Mouse (Mus musculus) lung, embryonic 15.5 days (tissue): Measurements from ENCODE around the gene Ccn5. TPM values are rescaled to one million over a fixed set of nuclear protein-coding genes. Genes with fewer than 3 reads are reported as not detected.
A peak's percentile ranks its signal among the peaks of the same experiment; 100 is the strongest.

Source experiments
- ATAC-seq: fragments of 200-750 bp; cut with Nextera tagmentation; 2 replicates; pipeline ENCODE4 v1.8.0; 2017; ENCODE audit warnings: moderate number of reproducible peaks, borderline replicate concordance; ENCODE audit not compliant: low FRiP score, low TSS enrichment; ENCODE audit errors: extremely low read depth
- H3K27ac ChIP-seq: fragments of 300-500 bp; sonication (generic); 2 replicates; pipeline ENCODE4 v1.5.1; 2015; ENCODE audit warnings: moderate library complexity, mild to moderate bottlenecking, inconsistent platforms
- H3K27me3 ChIP-seq: fragments of 300-500 bp; sonication (generic); 2 replicates; pipeline ENCODE4 v1.6.1; 2015; ENCODE audit warnings: inconsistent platforms
- H3K36me3 ChIP-seq: fragments of 300-500 bp; sonication (generic); 2 replicates; pipeline ENCODE4 v1.6.1; 2015; ENCODE audit warnings: inconsistent platforms
- H3K4me1 ChIP-seq: fragments of 300-500 bp; sonication (generic); 2 replicates; pipeline ENCODE4 v1.6.1; 2015; ENCODE audit warnings: inconsistent platforms
- H3K4me2 ChIP-seq: fragments of 300-500 bp; sonication (generic); 2 replicates; pipeline ENCODE4 v1.6.1; 2015; ENCODE audit warnings: inconsistent platforms, mild to moderate bottlenecking, moderate library complexity
- H3K4me3 ChIP-seq: fragments of 300-500 bp; sonication (generic); 2 replicates; pipeline ENCODE4 v1.5.1; 2015; ENCODE audit warnings: mild to moderate bottlenecking, inconsistent platforms
- H3K9ac ChIP-seq: fragments of 300-500 bp; sonication (generic); 2 replicates; pipeline ENCODE4 v1.6.1; 2015; ENCODE audit warnings: inconsistent platforms
- H3K9me3 ChIP-seq: fragments of 300-500 bp; sonication (generic); 2 replicates; pipeline ENCODE4 v1.6.1; 2016; ENCODE audit warnings: inconsistent platforms
- WGBS: fragments of 180-500 bp; shearing (Covaris S2); methylation state at CpG from one replicate; pipeline ENCODE4 v1.1.7; 2015; 5-methylcytosine and 5-hydroxymethylcytosine counted together
- polyA plus RNA-seq: library from polyadenylated mRNA; unstranded; fragments of >200 nt; fragmentation: Nextera tagmentation; extraction: Ambion mirVana; gene quantifications from 2 replicates; pipeline ENCODE4 v1.2.1, GENCODE M21; 2015

Gene Ccn5
- 1.8 and 1.9 TPM in 2 replicates for polyA plus RNA-seq

- H3K27ac ChIP-seq = no peak within 1 kb of the TSS
- H3K27me3 ChIP-seq = no peaks in the 10 kb centered on the region
- no peaks in the 10 kb centered on the region for H3K9me3 ChIP-seq
- no peak within 1 kb of the TSS for H3K4me3 ChIP-seq
- no peak within 1 kb of the TSS for H3K4me2 ChIP-seq
- peaks cover 8% of the 10 kb centered on the region for H3K4me1 ChIP-seq
- ATAC-seq = no peak
- no peak within 1 kb of the TSS for H3K9ac ChIP-seq
- WGBS = 44% methylated on average over 4 of the region's 4 CpGs
- H3K36me3 ChIP-seq = no peaks in the 10 kb centered on the region
Observed at GRCm38 (mm10) chr2:163820607-163821006, at the start of gene Ccn5. Gene Ccn5 (plus strand): TSS chr2:163820861.

- Histone ChIP-seq H3K36me3 (no peaks in the 10 kb centered on the region), H3K4me3 (no peak overlapping the region), H3K9me3 (no peaks in the 10 kb centered on the region), H3K27ac (no peak overlapping the region), H3K9ac (no peak overlapping the region), H3K4me2 (no peak overlapping the region), H3K4me1 (no peaks in the 10 kb centered on the region), H3K27me3 (no peaks in the 10 kb centered on the region; the same call in 1 of the 2 replicates)
- no peak for ATAC-seq
- WGBS = 13% methylated on average over 13 of the region's 13 CpGs
Observed at GRCm38 (mm10) chr2:163776661-163777060, 44.0 kb upstream of the Ccn5 start.

- Histone ChIP-seq H3K4me1 (no peaks in the 10 kb centered on the region), H3K27me3 (no peaks in the 10 kb centered on the region; the same call in 1 of the 2 replicates), H3K9ac (no peak overlapping the region), H3K27ac (no peak overlapping the region), H3K9me3 (no peaks in the 10 kb centered on the region), H3K4me2 (no peak overlapping the region), H3K4me3 (no peak overlapping the region), H3K36me3 (no peaks in the 10 kb centered on the region)
- no peak for ATAC-seq
- 0% methylated on average over 2 of the region's 2 CpGs for WGBS
Observed at GRCm38 (mm10) chr2:163777061-163777460, 43.6 kb upstream of the Ccn5 start.

- ATAC-seq = no peak
- Histone ChIP-seq H3K27me3 (no peaks in the 10 kb centered on the region; the same call in 1 of the 2 replicates), H3K36me3 (no peaks in the 10 kb centered on the region), H3K27ac (no peak overlapping the region), H3K9ac (no peak overlapping the region), H3K4me3 (no peak overlapping the region), H3K4me1 (no peaks in the 10 kb centered on the region), H3K9me3 (no peaks in the 10 kb centered on the region), H3K4me2 (no peak overlapping the region)
- 73% methylated on average over 4 of the region's 4 CpGs for WGBS
Observed at GRCm38 (mm10) chr2:163778896-163779295, 41.8 kb upstream of the Ccn5 start.

GRCm38 (mm10) chr2:163783368-163783767 lies 37.3 kb upstream of the Ccn5 start:
- WGBS = 78% methylated on average over 6 of the region's 6 CpGs
- no peak for ATAC-seq

GRCm38 (mm10) chr2:163783901-163784300 lies 36.8 kb upstream of the Ccn5 start:
- ATAC-seq = no peak
- WGBS = 57% methylated on average over 4 of the region's 4 CpGs
- H3K36me3 ChIP-seq = no peaks in the 10 kb centered on the region
- H3K4me2 ChIP-seq = no peak overlapping the region
- H3K4me3 ChIP-seq = no peak overlapping the region
- no peaks in the 10 kb centered on the region for H3K9me3 ChIP-seq
- no peaks in the 10 kb centered on the region for H3K27me3 ChIP-seq
- no peaks in the 10 kb centered on the region for H3K4me1 ChIP-seq
- H3K27ac ChIP-seq = no peak overlapping the region
- no peak overlapping the region for H3K9ac ChIP-seq

More at GRCm38 (mm10) chr2:163783368-163783767, 37.3 kb upstream of the Ccn5 start:
- Histone ChIP-seq H3K27me3 (no peaks in the 10 kb centered on the region; the same call in 1 of the 2 replicates), H3K9me3 (no peaks in the 10 kb centered on the region), H3K4me1 (no peaks in the 10 kb centered on the region), H3K27ac (no peak overlapping the region), H3K9ac (no peak overlapping the region), H3K4me3 (no peak overlapping the region), H3K4me2 (no peak overlapping the region), H3K36me3 (no peaks in the 10 kb centered on the region)

GRCm38 (mm10) chr2:163787086-163787485 lies 33.6 kb upstream of the Ccn5 start:
- H3K27me3 ChIP-seq = no peaks in the 10 kb centered on the region
- H3K4me1 ChIP-seq = no peaks in the 10 kb centered on the region
- H3K27ac ChIP-seq = no peak overlapping the region
- no peak overlapping the region for H3K9ac ChIP-seq
- no peaks in the 10 kb centered on the region for H3K36me3 ChIP-seq
- 78% methylated on average over 6 of the region's 6 CpGs for WGBS
- no peaks in the 10 kb centered on the region for H3K9me3 ChIP-seq
- H3K4me2 ChIP-seq = no peak overlapping the region
- no peak overlapping the region for H3K4me3 ChIP-seq
- no peak for ATAC-seq

GRCm38 (mm10) chr2:163787709-163788108 lies 33.0 kb upstream of the Ccn5 start:
- Histone ChIP-seq H3K9me3 (no peaks in the 10 kb centered on the region), H3K36me3 (no peaks in the 10 kb centered on the region), H3K4me1 (no peaks in the 10 kb centered on the region), H3K4me3 (no peak overlapping the region), H3K27me3 (no peaks in the 10 kb centered on the region), H3K4me2 (no peak overlapping the region), H3K27ac (no peak overlapping the region), H3K9ac (no peak overlapping the region)
- peak; percentile 49; the same call in 1 of the 2 replicates for ATAC-seq
- 36% methylated on average over 3 of the region's 3 CpGs for WGBS

- WGBS = 67% methylated on average over 4 of the region's 4 CpGs
- ATAC-seq = no peak
Observed at GRCm38 (mm10) chr2:163788484-163788883, 32.2 kb upstream of the Ccn5 start.

GRCm38 (mm10) chr2:163798411-163798810 lies 22.2 kb upstream of the Ccn5 start:
- Histone ChIP-seq H3K36me3 (no peaks in the 10 kb centered on the region), H3K27ac (no peak overlapping the region), H3K9me3 (no peaks in the 10 kb centered on the region), H3K4me1 (no peaks in the 10 kb centered on the region), H3K4me2 (no peak overlapping the region), H3K27me3 (no peaks in the 10 kb centered on the region), H3K9ac (no peak overlapping the region), H3K4me3 (no peak overlapping the region)
- 0 out of 2 replicates have a peak, but pooled peaks have one; percentile 52 for ATAC-seq
- WGBS = 66% methylated on average over 7 of the region's 7 CpGs

More at GRCm38 (mm10) chr2:163788484-163788883, 32.2 kb upstream of the Ccn5 start:
- Histone ChIP-seq H3K4me1 (no peaks in the 10 kb centered on the region), H3K36me3 (no peaks in the 10 kb centered on the region), H3K4me2 (no peak overlapping the region), H3K27ac (no peak overlapping the region), H3K9me3 (no peaks in the 10 kb centered on the region), H3K9ac (no peak overlapping the region), H3K27me3 (no peaks in the 10 kb centered on the region), H3K4me3 (no peak overlapping the region)

- Histone ChIP-seq H3K4me2 (no peak overlapping the region), H3K36me3 (no peaks in the 10 kb centered on the region), H3K27me3 (no peaks in the 10 kb centered on the region), H3K4me1 (no peaks in the 10 kb centered on the region), H3K9ac (no peak overlapping the region), H3K27ac (no peak overlapping the region), H3K4me3 (no peak overlapping the region), H3K9me3 (no peaks in the 10 kb centered on the region)
- ATAC-seq = no peak
- WGBS = 25% methylated on average over 3 of the region's 3 CpGs
Observed at GRCm38 (mm10) chr2:163800832-163801231, 19.8 kb upstream of the Ccn5 start.

- H3K4me1 ChIP-seq = no peaks in the 10 kb centered on the region
- no peak overlapping the region for H3K4me3 ChIP-seq
- ATAC-seq = no peak
- no peak overlapping the region for H3K9ac ChIP-seq
- no peak overlapping the region for H3K27ac ChIP-seq
- H3K4me2 ChIP-seq = no peak overlapping the region
- WGBS = 79% methylated on average over 5 of the region's 5 CpGs
- H3K36me3 ChIP-seq = no peaks in the 10 kb centered on the region
- no peaks in the 10 kb centered on the region for H3K9me3 ChIP-seq
- no peaks in the 10 kb centered on the region for H3K27me3 ChIP-seq
Observed at GRCm38 (mm10) chr2:163801406-163801805, 19.3 kb upstream of the Ccn5 start.

GRCm38 (mm10) chr2:163803838-163804237 lies 16.8 kb upstream of the Ccn5 start:
- ATAC-seq = no peak
- Histone ChIP-seq H3K4me1 (no peaks in the 10 kb centered on the region), H3K4me2 (no peak overlapping the region), H3K9ac (no peak overlapping the region), H3K27me3 (no peaks in the 10 kb centered on the region), H3K27ac (no peak overlapping the region), H3K9me3 (no peaks in the 10 kb centered on the region), H3K4me3 (no peak overlapping the region), H3K36me3 (no peaks in the 10 kb centered on the region)
- WGBS = 53% methylated on average over 5 of the region's 5 CpGs
